Mouse (Mus musculus) layer of hippocampus, postnatal 14 days (tissue): ENCODE data around the gene Ap1b1. TPM values are rescaled to one million over a fixed set of nuclear protein-coding genes. Genes with fewer than 3 reads are reported as not detected.

Source experiments
- DNase-seq, 2 experiments: peaks; one replicate each; pipeline ENCODE4 v3.0.0; 2021 to 2022; ENCODE audit warnings: low spot score in 2 of 2, mixed read lengths in 1 of 2
- total RNA-seq, 2 experiments: library from RNA; stranded (reverse); gene quantifications; 2 replicates each; pipeline ENCODE4 v1.2.3; 2021

Ap1b1 gene
- total RNA-seq, 2 experiments from 2014 or later: 140 to 141 TPM

DNA sequence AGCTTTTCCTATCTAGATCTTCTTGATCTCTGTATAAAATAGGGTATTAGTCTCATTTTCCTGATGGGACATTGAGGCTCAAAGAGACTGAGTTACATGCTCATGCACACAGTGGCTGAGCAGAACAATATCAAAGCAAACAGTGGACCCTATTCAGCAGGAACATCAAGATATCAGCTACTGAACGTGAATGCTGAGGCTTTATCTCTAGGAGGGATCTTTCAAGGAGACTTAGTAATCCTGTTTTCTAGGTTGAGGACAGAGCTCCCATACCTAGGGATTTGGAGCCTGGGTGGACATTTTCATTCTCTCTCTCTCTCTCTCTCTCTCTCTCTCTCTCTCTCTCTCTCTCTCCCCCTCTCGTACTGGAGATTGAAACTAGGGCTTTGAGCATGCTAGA is 3.1 kb upstream of the Ap1b1 start:
- DNase-seq: no peak

DNA sequence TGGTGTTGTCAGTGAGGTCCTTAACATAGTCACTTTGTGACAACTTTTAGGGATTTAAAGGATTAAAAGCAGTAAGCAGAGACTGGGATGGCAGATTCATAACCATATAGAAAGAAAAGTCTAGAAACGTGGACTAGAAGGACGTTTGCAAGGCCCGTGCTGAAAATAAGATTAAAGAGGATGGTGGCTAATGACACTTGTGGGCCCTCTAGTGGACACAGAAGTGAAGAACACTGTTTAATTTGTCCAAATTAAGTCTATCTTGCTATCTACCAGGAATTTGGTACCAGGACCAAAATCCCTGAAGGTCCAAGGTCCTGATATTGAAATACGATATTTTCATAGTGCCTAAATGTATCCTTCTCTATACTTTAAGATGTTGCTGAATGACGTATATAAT is 2.4 kb upstream of the Ap1b1 start:
- DNase-seq: peak in 1 of 2 experiments; percentile 65

DNA sequence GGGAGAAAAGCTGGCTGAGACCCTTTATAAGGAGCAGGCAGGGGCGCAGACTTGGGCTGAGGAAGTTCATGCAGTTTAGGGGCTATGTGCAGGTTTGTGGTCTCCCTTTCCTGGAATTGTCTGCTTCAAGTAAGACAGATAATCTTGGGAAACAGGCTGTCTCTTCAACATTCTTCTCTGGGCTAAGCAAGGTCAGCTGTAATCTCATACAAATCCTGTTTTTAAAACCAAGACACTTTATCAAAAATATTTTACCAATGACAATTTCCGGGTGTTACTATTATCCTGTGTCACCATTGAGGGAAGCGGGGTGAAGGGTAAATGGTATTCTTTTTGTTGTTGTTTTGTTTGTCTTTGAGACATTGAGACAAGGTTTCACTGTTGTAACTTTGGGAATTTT is 1.8 kb upstream of the Ap1b1 start:
- DNase-seq: no peak

DNA sequence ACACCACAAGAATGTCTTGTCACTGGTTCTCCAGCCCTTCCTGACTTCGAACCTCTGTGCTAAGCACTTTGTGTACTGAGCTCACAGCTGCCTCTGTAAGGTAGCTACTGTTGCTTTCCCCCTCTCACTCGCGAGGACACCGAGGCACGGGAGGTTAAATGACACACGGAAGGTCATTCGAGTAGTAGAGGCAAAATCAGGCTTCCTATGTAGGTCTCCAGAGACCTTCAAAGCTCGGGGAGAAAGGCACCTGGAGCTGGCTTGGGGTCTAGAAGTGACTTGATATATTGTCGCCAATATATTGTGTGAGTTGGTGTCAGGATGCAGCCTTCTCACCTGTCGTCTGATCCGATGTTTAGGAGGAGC is 846 bp downstream of the Ap1b1 start:
- no peak for DNase-seq

DNA sequence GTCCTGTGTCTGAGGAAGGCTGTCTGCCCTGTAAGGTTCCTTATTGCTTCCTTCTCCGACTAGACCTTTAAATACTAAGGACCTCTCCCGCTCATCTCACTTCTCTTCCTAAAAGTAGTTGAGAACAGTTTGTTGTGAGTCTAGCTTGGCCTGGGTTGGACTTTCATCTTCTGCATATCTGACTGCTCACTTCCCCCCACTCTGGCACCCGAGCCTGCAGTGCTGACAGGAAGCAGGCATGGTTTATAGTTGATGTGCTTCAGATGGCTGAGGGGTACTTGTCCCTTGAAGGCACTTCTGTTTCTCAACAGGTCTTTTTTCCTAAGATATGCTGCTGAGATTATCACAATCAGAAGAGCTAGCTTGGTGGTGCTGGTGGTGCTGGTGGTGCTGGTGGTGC is 2.6 kb downstream of the Ap1b1 start:
- DNase-seq: no peak

DNA sequence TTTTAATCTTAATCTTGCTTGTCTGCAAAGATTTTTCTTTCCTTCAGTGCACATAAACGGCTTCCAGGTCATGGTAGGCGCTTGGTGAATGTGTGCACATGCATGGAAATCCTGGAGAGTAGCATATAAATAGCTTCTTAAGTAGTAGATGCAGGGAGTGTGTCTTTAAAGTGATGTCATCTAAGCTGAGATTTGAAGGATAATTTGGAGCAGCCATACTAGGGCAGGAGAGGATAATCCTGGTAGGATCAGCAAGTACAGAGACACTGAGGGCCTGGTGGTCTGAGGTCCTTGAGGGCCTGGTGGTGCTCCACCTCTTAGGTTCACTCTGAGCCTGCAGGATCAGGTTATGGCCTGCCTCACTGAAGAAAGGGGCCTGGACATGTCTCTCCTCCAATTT is 5.8 kb downstream of the Ap1b1 start:
- DNase-seq: no peak

- DNase-seq: no peak
Measured at GRCm38 (mm10) chr11:4995676-4996075, 9.1 kb downstream of the Ap1b1 start.

- no peak for DNase-seq
Measured at GRCm38 (mm10) chr11:4996621-4997199, 10.1 kb downstream of the Ap1b1 start.

GRCm38 (mm10) chr11:4998352-4998751 is 11.7 kb downstream of the Ap1b1 start:
- DNase-seq: no peak

DNA sequence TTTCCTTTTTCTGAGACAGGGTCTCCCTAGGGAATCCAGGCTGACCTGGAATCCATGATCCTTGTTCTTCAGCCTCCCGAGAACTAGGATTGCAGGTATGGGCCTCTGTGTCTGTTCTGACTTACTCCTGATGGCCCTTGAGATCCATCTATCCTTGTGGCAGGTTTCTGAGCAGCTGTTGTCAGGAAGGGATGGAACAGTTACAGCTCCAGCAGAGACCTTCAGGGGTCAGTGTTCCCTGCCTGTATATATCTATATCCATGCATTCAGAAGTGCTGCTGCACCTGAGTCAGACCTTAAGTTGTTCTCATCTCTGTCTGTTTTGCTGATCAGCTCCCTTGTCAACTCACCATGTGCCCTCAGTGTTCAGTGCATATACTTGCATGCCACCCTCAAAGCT is 12.1 kb downstream of the Ap1b1 start:
- no peak for DNase-seq

- DNase-seq: no peak
Measured at GRCm38 (mm10) chr11:5000241-5000640, 13.6 kb downstream of the Ap1b1 start.

DNA sequence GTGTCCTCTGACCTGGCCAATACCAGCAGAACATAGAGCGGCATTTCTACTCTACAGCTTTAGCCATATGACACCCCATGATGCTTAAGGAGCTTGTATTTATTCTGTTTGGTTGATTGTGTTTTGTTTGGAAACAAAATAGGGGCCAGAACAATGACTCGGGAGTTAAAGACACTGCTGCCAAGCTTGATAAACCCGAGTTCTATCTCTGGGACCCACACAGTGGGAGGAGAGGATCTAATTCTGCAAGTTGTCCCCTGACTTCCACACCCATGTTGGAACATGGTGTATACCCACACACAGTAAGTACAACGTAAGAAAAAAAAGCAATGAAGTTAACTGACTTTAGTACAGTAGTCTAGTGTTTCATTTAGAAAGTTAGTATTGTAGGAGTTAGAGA is 16.2 kb downstream of the Ap1b1 start:
- no peak for DNase-seq

DNA sequence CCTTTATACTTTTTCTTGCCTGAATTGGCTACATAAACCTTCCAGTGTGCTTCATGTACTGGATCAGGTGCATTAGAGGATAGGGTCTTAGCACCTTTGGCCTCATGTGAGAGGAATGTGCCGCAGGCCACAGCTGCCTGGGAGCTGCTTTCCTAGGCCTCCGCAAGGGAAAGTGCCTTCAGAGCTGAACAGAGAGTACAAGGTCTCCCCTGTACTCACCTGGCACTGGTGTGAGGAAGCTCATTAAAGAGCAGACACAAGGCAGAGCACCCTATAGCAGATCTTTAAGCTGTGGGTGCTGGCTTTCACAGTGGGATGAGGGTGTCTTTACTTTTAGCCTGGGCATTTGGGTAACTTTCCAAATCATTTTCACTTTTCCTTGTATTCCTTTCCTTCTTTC is 18.9 kb downstream of the Ap1b1 start:
- no peak for DNase-seq

GRCm38 (mm10) chr11:5007186-5007585 is 20.6 kb downstream of the Ap1b1 start:
- DNase-seq: no peak

DNA sequence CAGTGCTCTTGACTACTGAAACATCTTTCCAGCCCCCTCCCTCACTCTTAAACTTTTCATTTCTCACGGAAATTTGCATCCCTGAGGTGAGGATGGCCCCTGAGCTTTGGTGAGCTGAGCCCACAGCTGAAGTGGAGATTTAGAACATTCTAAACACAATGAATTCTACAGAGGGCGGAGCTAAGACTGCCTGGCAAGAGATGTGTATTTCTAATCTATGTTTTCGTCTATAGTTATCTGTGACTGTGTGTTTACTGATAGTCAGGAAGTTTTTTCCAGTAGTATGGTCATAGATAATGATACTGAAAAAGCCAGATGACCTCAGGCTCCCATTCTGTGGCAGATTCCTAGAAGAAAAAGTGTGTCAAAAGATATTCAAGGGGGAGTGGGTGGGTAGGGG is 22.2 kb downstream of the Ap1b1 start:
- no peak for DNase-seq

DNA sequence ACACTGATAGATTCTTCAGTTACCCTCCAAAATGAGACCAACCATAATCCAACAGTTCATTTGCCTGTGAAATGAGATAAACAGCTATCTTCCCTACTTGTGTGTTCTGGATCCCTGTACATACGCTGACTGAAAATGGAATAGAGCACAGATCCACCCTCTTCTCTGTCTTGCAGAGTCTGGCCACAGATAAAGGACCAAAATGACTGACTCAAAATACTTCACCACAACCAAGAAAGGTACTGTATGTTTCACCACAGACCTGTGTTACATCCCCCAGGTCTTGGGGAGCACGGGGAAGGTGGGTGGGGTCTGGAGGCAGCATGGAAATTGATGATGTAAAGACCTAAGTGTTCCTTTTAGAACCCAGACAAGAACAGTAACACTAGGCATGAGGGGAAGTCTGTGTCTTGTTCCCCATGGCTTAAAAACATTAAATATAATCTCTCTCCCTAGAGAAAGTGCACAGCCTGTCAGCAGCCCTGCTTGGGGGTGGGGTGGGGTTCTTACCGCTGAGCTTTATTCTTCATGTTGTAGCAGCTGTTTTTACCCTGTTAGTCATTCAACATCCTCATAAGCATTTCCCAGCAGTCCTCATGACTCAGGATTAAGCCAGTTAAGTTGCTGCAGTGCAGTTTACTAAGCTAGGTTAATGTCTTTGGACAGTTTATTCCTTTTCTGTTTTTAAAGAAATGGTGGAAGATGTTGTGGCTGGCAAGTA is 22.9 kb downstream of the Ap1b1 start:
- no peak for DNase-seq

- no peak for DNase-seq
Measured at GRCm38 (mm10) chr11:5010205-5010604, 23.6 kb downstream of the Ap1b1 start.

DNA sequence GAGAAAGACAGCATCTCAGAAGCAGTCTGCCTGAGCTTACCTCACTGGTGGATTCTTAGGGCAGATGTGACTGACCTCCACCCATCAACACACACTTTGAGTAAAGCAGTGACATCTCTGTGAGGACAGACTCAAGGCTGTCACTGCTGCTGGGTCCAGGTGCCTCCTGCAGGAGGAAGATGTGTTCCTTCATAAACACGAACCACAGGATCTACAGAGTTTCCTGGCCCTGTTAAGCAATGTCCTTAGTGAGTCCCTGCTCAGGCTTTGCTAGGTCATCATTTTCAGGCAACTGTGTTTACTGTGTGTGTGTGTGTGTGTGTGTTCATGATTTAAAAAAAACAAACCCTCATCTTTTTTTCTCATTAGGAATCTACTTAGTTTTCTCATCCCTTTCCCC is 24.9 kb downstream of the Ap1b1 start:
- DNase-seq: no peak

DNA sequence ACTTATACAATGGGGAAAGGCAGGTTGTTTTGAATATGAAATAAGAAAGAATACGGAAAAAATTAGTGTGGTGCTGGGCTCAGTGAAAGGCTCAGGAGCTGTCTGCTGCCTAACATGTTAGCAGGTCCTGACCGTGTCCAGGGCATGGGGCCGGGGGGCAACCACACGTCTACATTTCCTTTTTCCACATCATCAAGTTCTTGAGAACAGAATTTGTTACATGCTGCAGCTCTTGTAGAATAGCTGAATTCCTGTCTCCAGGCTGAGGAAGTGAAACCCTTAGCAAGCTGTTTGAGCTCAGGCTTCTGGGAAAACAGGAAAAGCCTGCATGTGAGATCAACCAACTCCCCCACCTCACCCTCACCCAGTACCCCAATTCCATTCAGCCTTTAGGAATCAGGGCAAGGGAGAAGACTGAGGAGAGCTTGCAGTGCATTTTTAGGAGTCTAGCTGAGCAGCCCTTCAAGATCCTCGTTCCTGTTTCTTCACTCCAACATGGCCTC is 25.6 kb downstream of the Ap1b1 start:
- no peak for DNase-seq

- peak; percentile 77 to 85 for DNase-seq
Measured at GRCm38 (mm10) chr11:5015720-5016119, 29.1 kb downstream of the Ap1b1 start.

GRCm38 (mm10) chr11:5016286-5016685 is 29.7 kb downstream of the Ap1b1 start:
- no peak for DNase-seq

DNA sequence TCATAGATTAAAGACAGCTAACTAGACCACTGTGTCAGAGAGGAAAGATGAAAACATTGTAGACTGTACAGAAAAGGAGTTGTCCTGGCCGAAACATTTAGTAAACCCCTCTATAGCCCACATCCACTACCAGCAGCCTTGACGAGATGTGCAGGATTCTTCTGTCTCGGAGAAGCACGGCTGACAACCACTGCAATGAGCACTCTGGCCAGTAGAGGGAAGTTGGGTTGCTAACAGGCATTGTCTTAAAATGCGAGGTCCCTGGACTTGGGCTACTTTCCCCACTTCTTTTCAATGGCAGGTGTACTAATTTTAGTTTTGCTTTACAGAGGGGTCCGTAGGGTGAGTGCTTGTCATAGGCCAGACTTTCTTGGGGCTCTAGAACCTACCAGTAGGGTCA is 30.9 kb downstream of the Ap1b1 start:
- DNase-seq: no peak

DNA sequence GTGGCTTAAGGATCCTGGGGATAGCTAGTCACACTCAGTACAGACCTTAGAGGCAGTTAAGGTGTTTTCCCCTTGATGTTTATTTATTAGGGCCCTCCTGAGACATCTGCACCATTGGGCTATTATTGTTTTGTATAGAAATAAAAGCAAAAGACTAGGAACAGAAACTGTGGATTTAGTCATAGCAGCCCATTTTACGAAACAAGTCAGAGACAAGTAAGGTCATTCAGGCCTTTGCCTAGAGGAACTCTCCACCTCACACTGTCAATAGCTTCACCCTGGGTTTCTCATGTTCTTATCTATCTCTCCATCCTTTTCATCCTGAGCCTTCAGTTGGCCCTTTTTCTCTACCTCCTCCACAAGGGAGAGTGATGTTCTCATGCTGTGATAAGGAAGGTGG is 38.5 kb downstream of the Ap1b1 start:
- DNase-seq: no peak
